Mouse (Mus musculus): ENCODE data around the gene Cacnb4.

GRCm38 (mm10) chr2:52499101-52499537, 177.5 kb downstream of the Cacnb4 start:
- TF ChIP-seq CTCF (IDR thresholded peaks at IDR 0.05) (no peak), EP300 (IDR thresholded peaks at IDR 0.05; ENCODE audit: insufficient read depth, low read depth, low read length) (no peak), POLR2A (IDR thresholded peaks at IDR 0.05; ENCODE audit: insufficient read depth, low read depth, low read length) (no peak)

All from heart, adult 2 months (tissue).